Mouse (Mus musculus) cortical plate, adult 2 months (tissue): ENCODE measurements around the gene Ppp2r5c.

Experiments
- CTCF ChIP-seq: fragments of 200-500 bp; IDR thresholded peaks from 2 replicates; pipeline ENCODE4 v1.5.1; 2011; ENCODE audit warnings: mild to moderate bottlenecking, control low read depth, low read length; ENCODE audit not compliant: insufficient read depth; ENCODE audit errors: extremely low read depth
- POLR2A ChIP-seq: fragments of 200-500 bp; IDR thresholded peaks from 2 replicates; pipeline ENCODE4 v1.6.1; 2011; ENCODE audit warnings: mild to moderate bottlenecking, low read length, control low read depth; ENCODE audit not compliant: insufficient read depth; ENCODE audit errors: extremely low read depth

- TF ChIP-seq CTCF (no peak), POLR2A (no peak)
These were observed 47.8 kb upstream of the Ppp2r5c start for GRCm38 (mm10) chr12:110399161-110399560.
